Mouse (Mus musculus): ENCODE data around the gene Sash3.
"Not testable (repeated sequence)": the region's sequence is repeated elsewhere in the genome, so short reads cannot be mapped to it uniquely, and the experiment has no call there.

Sash3 gene

DNA sequence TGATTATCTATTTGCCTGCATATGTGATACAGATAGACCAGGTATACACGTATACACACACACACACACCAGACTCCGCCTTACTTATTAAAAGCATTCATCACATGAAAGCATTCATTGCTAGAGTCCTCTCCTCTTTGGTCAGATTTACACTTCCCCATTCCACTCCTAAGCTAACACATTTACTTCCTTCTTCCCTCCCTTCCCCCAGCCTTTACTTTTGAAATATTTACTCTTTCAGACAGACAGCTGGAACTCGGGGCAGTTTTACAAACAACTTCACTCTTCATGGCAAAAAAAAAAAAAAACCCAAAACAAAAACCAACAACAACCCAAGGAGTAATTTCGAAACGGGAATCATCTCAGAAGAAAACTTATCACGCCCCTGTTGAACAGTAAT, 58.2 kb downstream of the Sash3 start:
- DNase-seq: no peak

- DNase-seq: peak; percentile 37 to 49
These were observed 61.7 kb downstream of the Sash3 start for GRCm38 (mm10) chrX:48207761-48208487.

DNA sequence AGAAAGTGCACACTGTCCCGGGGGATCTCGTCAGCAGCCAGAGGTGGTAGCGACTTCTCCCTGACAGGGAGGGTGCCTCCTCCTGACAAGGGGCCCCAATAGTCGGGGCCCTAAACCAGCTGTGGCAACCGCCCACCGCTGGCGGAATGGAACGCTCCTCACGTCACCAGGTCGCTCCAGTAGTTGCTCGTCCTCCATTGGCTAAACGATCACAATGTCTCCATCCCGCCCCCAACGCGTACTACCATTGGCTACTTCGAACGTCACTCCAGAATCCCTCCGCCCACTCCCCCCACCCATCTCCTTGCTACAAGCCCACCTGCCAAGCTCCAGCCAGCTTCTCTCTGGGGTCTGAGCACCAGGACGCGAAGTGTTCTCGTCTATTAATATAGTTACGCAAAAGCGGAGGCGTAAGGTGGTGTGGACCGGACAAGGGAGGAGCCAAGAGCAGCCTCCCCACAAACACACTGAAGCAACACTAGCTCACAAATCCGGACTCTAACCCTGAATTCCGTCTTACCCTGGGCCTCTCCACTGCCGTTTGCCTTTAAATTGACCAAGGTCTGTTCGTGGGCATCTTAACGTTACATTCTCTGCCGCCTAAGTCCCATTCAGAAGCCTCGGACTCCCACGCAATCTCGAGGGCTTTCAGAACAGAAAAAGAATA, 62.4 kb downstream of the Sash3 start, which contains the start of gene Zdhhc9:
Zdhhc9 (minus strand) TSS at position 360 of the 667 bp plus-strand sequence.
- DNase-seq: peak; percentile 90

DNA sequence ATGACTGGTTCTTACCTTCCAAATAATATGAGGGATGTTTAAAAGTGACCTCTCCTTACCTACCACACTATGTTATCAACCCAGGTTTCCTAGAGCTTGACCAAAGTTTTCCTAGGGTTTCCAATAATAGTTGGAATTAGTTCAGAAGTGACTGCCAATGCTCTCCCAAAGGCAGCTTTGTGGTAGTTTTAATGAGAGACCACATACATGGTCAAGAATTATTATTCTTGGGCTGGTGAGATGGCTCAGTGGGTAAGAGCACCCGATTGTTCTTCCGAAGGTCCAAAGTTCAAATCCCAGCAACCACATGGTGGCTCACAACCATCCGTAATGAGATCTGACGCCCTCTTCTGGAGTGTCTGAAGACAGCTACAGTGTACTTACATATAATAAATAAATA, 63.5 kb downstream of the Sash3 start:
- DNase-seq: not testable (repeated sequence)
